Mouse (Mus musculus) activated CD4-positive, CD25-positive, alpha-beta regulatory T cell (primary cell): ENCODE measurements around the gene Mettl18. TPM values are rescaled to one million over a fixed set of nuclear protein-coding genes. Genes with fewer than 3 reads are reported as not detected.

Experiments
- polyA plus RNA-seq, 2 experiments: library from polyadenylated mRNA; unstranded; fragments of 100-300 nt; shearing (Covaris generic); gene quantifications; one replicate each; pipeline ENCODE4 v1.2.1; 2017

Gene Mettl18
- 10 to 100 TPM; 10.6 to 18.9 TPM for polyA plus RNA-seq

DNA sequence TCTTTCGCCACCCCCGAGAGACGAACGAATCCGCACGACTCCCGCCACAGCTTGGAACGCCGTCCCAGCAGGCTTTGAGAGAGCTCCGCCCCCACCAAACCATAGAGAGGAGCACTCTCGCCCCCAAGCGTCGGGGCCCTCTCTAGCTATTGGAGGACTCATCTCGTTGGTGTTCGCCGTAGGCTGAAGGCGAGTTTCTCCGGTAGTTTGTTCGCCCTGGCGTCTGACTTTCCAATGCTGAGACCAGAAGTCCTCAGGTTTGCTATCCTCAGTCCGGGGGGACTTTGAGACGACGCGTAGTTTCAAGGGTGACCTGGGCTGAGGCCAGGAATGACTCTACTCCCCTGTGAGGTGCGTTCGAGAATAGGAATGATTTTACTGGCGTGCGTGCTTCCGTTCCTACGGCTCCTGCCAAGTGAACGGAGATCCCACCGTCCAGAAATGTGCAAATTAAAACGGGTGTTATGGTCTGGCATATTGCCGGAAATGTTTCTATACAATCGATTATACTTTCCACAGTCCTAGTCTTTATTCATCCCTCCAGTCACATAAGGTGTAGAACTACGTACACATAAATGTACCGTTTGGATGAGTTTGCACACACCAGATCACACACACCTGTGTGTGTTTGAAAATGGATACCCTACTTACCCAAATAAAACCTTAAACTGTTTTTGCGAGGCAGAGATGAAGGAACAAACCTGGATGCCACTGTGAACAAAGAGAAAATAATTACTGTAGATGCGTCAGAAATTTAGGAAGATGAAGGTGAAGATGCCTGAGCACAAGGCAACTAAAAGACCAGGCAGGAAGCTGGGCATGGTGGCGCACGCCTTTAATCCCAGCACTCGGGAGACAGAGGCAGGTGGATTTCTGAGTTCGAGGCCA, at the start of gene Mettl18, which contains the start of gene BC055324:
TSS of gene Mettl18 (plus strand) at position 169 of the 888 bp plus-strand sequence.
TSS of gene BC055324 (minus strand) at position 76 of the 888 bp plus-strand sequence.

Other genes with a start within 250 kb of the Mettl18 start
- gene Kifap3, start 215.3 kb upstream of the Mettl18 start, polyA plus RNA-seq: 1 to 10 TPM; 2.3 to 2.8 TPM
- 10 to 100 TPM; 41.7 to 44.2 TPM for gene Scyl3, start 65.8 kb upstream of the Mettl18 start, polyA plus RNA-seq
- gene BC055324, start 93 bp upstream of the Mettl18 start, polyA plus RNA-seq: 1 to 10 TPM; 2.7 to 3.3 TPM
- under 1 TPM; 0.29 to 0.33 TPM for gene Sele, start 53.3 kb downstream of the Mettl18 start, polyA plus RNA-seq
- 100 to 1,000 TPM; 764 to 994 TPM for gene Sell, start 67.1 kb downstream of the Mettl18 start, polyA plus RNA-seq
- 10 to 100 TPM in 1 of 2 experiments, 1 to 10 TPM in 1; 1.2 to 10.3 TPM for gene Selp, start 120.4 kb downstream of the Mettl18 start, polyA plus RNA-seq
- under 1 TPM; 0.06 to 0.44 TPM for gene F5, start 156.9 kb downstream of the Mettl18 start, polyA plus RNA-seq